Mouse (Mus musculus) frontal cortex, postnatal 25 days (tissue): ENCODE results near the gene E330009J07Rik.

ENCODE experiments used
- DNase-seq, 2 experiments: peaks; one replicate each; pipeline ENCODE4 v3.0.0; 2022; ENCODE audit warnings: low spot score in 2 of 2

Gene E330009J07Rik

DNA sequence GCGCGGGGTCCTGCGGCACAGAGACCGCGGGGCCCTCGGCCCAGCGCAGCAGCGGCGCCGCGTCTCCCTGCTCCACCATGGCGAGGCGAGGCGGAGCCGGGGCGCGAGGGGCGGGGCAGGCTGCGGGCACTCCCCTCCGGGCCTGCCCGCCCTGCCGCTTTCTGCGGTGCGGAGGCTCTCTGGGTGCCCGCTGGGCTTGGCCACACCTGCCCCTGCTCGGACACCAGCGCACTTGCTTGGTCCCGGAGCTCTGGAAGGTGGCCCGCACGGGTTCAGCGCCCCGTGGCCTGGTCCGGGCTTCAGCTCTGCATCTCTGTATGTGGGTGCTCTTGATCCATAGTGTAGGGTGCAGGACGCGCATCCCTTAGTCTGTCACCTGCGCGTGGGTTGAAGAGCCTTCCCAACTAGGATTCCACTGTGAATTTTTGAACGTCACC is at the start of gene E330009J07Rik:
TSS of gene E330009J07Rik (minus strand) at position 89 of the 437 bp plus-strand sequence.
- peak; percentile 65 to 74 for DNase-seq

DNA sequence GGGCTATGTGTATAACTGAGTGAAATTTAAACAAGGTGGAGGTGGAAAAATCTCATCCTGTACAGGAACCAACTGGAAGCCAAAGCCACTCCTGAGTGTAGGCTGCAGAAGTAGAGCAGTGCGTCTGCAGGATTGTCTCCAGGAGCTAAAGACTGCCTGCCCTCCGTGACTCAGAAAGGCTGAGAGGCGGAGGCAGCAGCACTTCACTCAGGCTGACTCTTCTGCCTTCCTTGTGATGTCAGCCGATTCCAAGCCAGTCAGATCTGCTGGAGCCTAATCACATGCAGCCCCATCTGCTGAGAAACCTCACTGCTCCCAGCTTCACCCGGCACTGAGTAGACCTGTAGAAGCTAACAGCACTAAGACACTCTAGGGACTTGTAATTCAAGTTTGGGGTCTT is 46.4 kb upstream of the E330009J07Rik start:
- DNase-seq = no peak

DNA sequence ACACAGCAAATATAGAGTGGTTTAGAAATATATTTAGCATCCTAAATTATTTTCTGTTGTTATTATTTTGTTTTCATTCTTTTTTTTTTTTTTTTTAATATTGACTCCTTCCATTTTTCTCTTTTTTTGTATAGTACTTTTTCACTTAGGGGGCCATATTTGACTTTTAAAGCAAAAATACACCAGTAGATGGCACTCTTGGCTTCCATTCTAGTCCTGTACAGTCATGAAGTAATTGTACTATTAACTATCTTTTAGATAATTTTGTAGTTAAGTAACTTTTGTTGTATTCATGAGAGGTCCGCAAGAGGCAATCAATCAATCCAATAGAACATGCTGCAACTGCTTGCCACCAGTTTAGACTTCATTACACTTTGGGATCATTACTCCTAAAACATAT is 43.8 kb upstream of the E330009J07Rik start:
- DNase-seq = no peak

DNA sequence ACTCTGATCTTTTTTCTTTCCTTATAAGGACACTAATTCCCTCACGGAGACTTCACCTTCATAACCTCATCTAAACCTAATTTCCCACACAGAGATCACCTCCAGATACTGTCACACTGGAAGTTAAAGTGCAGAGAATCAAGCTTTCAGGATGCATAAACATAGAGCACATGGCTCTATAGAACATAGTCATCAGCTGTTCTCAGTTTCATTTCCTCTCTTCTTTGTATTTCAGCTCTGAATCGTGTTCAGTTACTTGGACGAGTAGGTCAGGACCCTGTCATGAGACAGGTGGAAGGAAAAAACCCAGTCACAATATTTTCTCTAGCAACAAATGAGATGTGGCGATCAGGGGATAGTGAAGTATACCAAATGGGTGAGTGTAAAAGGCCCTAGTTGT is 40.2 kb upstream of the E330009J07Rik start:
- DNase-seq = no peak

DNA sequence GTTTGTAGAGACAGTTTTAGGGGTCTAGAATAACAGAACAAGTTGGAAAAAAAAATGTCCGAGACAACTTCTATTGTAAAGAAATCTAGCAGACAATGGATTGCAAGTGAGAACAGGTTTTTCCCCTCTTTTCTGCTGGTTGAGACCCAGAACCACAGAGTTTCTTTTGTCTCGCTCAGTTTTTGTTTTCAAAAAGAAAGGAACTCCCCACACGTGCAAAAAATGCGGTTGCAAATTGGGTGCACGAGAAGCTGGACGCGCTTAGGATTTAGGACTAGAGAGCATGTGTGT is 35.7 kb upstream of the E330009J07Rik start:
- DNase-seq = no peak

DNA sequence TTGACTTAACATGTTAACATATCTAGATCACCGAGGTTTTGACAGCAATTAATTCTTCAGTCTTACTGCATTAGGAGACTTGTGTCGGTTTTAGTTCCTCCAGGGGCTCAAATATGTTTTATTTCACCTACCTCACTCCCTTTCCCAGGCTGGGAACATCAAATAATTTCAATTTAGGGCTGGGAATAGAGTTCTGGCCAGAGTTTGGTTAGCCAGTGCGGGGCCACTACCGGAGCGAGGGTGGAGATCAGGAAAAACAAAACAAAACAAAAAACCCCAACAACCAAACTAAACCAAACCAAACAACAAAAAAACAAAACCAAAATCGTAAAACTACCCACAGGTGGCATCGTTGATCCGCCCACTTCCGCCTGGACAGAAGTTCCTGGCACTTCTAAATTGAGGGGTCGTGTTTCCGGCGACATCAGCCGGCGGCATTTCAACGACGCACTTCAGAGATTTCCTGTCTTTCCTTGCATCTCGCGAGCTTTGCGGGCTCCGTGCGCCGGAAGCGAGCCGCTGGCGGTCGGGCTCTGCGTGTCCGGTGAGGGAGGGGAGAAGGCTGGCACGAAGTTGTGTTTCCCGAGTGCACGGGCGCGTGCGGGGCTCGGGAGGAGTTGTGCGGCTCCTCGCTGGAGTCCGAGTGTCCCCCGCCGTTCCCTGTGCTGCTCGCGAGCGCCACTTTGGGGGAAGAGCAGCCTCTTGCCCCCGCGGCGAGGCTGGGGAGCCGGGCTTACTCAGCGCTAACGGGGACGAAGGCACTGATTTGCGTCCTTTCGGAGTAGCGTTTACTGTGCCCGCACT is 35.2 kb upstream of the E330009J07Rik start, which contains the start of gene Ssbp1:
TSS of gene Ssbp1 (plus strand) at position 437 of the 804 bp plus-strand sequence.
- peak; percentile 81 to 85 for DNase-seq

DNA sequence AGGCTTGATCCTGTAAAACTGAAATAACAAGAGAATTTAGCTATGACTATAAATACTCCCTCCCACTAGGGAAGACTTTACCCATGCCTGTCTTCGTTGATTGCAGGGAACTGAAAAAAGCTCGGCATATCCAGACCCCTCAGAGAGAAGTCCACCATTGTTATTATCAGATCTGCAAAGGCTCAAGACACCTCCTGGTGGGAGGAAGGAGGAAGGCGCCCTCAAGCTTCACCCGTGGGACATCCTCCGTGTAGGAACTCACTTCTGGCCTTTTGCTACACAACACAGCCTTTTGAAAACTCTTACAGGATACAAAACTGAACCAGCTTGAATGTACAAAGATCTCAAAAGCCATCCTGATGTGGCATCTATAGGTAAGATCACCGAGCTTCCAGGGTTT is 29.8 kb upstream of the E330009J07Rik start:
- DNase-seq = no peak

DNA sequence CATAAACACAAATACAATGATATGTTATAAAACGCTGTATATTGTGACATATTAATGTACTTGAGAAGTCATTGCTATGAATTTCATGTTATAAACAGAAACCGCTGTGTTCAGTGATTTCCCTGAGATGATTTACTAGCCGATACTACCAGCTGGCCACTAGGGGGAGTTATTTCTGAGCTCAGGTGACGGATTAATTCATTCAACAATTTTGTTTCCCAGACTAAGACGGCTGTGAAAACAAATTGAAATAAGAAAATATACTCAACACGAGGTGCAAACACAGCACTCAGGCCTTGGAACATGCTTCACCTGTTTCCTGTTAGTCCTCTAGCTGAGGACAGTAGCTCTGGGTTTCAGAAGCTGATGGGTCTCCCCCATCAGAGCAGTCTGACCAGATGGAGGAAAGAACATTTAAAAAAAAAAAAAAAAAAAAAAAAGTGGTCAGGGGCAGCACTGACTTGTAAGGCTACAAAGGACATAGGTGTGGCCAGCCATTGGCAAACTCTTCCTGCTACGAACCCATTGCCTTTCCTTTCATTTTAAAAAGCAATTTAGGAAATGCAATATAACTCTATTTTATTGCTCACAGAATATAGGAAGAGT is 18.6 kb upstream of the E330009J07Rik start:
- DNase-seq = no peak

DNA sequence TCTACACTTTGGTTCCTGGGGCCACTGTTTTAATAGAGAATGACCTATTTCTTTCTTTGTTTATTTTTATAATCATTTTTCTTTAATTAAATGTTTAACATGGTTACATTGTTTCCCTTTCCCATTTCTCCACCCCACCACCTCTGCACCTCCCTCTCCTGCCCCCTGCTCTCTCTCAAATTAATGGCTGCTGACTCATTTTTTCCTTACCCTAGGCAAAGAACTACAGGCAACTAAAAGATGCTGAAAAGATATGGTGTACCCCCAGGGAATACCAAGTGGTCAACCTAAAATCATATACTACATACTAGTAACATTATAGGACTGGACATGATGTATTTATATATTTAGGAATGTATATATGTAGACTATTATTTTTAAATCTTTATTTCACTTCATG is 12.7 kb upstream of the E330009J07Rik start:
- no peak for DNase-seq

DNA sequence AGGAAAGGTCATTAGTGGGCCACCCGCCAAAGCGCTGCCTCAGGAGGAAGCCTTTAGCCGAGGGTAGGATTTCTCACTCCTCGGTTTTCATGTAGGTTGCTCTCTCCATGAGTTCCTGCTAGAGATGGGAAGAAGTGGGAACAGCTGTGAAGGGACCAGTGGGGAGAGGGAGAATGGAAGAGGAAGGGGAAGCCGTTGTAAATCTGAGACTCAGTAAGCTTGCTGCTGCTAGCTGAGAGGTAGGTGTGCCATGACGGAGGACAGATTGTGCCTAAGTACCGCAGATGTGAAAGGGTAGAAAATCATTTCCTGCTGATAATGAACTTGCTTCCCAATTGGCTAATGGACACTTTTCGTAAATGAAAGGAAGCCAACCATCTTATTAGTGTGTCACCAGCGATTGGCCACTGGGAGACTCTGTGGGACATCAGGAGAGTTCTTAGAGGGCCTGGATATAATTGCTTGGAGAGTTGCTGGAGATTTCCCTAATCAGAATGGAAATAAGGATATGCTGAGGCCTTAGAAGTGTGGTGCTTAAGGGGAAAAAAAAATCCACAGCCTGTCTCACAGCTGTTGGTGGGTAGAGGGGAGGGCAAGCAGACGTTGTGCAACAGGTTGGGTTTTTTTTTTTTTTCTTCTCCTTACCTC is 7.5 kb upstream of the E330009J07Rik start:
- no peak for DNase-seq

DNA sequence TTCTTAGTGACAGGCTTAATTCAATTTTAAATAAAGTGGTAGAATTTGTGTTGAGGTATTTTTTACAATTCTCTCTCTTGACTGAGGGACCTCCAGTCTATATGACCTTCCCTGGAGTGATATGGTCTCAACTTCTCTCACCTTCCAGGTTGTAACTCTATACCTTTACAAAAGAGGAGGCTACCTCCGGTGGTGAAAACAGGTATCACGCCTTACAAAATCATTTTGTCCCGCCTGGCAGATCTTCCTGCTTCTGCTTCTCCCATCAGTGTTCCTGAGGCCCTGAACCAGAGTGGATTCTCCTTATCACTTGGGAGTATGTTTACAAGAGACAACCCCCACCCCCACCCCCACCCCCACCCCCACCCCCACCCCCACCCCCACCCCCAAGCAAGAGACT is 5.8 kb upstream of the E330009J07Rik start:
- no peak for DNase-seq

DNA sequence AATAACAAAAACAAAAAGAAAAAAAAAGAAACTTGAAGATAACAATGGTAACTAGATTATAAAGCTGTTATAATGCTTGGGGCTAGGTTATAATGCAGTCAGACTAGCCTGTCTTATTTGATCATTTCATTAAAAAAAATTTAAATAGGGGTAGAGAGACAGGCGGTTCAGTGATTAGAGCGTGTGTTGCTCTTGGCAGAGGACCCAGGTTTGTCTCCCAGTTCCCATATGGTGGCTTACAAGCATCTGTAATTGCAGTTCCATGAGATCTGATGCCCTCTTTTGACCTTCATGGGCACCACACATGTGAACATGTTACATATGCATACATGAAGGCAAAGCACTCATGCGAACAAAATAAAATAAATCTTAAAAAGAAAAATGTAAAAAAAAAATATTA is 5.3 kb upstream of the E330009J07Rik start:
- no peak for DNase-seq

DNA sequence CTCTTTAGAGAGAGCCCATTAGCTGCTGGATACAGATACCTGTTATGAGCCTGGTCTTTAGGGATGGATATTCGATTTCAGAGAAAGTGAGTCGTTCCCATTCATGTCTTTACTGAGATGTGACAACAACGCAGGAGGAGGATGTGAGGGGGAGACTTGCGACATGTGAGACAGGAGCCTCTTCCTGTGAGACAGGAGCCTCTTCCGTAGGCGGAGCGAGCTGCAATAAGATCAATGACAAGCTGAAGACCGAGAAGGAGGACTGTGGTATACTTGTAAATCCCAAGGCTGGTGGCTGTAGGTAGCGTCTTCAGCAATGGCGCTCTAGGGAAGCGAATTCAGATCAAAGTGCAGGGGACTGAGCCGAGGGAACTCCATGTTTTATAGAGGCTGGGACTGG is 3.8 kb upstream of the E330009J07Rik start:
- no peak for DNase-seq

DNA sequence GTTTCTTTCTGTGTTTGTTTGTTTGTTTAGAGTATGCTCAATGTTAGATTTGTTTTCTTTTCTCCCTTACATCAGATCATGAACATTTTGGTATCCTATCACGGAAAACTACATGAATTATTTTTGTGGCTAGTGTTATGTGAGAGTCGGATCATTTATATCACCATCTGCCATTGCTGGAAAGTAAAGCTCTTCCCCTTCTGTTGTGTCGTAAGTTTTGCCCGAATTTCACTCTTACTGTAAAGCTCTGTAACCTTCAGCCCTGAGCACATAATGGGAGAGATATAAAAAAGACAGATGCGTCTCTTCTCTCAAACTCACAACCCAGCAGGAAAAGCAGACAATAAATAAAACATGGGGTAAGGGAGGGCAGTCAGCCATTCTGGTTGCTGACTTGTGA is 3.0 kb upstream of the E330009J07Rik start, which contains the start of gene Wee2:
TSS of gene Wee2 (plus strand) at position 153 of the 400 bp plus-strand sequence.
- no peak for DNase-seq

DNA sequence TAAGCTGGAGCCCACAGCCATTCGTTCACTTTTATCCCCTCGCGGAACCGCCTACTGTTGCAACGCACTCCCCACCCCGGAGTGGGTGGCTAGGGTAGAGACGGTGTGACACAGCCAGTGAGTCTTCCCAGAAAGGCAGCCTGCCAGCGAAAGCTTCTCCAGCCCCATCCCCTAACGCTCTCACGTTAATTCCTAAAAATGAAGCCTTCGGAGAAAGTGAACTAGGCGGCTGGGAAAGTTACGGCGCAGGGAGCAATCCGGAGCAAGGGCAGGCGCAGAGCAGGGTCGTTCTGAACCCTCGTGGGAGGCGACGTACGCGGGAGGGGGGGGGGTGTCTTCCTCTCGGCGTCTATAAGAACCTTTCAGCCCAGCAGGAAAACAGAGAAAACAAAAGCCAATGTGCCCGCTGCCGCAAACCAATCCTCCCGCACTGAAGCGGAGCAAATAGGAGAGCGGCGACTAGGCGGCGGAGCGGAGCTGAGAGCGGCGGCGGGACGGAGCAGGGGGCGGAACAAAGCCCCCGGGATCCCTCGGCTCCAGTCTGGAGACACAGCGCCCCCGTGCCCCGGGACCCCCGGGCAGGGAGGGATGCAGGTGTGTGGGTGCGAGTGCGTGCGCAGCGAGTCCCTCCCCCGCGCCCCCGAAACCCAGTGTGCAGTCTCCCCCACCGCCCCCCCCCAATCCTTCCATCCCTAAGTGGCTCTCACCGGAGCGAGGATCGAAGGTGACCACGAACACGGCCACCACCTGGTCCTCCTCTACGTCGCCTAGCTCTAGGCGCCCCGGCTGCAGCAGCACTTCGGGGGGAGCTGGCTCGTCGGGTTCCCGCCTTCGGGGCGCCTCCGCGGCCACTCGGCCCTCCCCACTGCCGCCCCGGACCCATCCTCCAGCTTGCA is 536 bp downstream of the E330009J07Rik start:
- peak; percentile 38 to 48 for DNase-seq

DNA sequence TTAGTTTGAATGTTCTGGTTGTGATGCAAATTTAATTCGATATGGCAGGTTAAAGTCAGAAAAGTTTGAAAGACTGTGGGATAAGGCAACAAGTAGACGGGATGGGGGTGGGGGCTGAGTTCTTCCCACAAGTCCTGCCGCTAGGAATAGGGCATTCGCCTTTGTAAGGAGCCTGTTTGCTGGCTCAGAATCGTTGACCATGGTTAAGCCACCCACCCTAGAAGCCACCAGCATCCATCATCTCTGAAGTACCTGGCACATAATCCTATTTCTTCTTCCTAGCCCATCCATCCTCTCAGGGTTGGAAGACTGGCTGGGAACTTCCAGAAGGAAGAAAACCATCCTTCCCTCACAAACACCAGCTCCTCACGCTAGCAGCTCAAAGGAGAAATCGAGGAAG is 1.2 kb downstream of the E330009J07Rik start:
- DNase-seq = no peak

DNA sequence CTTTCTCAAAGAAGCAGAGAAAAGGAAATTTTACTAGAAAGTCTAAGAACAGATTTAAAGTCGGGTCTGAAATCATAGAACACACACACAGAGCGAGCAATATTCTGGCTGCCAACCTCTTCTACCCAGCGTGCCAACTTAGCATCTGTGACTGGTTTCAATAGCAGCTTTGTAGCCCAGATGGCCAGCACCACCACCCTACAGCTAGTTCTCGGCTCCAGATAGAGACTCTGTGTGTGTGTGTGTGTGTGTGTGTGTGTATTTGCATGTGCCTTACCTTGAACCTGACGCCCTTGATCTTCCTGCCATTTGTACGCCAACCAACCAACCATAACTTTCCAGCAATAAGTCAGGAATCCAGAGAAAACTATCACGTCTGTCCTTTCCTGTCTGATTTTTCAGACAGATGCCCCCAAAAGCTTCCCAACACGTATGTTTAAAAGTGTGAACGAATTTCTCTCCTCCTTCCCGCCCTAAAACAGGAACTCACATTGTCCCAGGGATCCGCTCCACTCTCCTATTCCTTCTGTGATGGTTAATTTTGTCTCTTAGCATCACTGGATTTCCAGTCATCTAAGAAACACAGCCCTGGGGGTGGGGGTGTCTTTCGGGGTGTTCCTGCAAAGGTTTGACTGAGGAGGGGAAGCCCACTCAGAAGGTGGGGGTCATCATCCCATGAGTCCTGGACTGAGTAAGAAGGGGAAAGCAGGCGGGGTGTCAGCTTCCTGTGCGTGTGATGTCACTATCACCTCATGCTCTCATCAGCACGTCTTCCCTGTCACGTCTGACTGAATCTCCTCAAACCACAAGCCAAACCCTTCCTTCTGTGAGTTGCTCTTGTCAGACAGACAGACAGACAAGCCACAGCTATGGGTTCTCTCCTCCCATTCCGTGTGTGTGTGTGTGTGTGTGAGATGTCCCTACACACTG is 3.3 kb downstream of the E330009J07Rik start:
- DNase-seq = peak in 1 of 2 experiments; percentile 41

DNA sequence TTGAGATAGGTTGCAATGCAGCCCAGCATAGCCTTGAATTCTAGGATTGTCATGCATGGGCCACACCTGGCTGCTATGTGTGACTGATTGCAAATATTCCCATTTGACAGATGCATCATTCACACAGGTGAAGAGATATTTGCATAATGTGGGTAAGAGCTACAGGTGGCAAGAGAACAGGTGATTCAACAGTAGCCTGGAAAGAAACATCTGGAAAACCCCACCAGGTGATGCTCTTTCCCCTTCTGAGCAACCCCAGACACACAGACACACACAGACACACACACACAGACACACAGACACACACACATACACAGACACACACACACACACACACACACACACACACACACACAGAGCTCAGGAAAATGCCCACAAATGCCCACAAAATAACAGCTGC is 4.1 kb downstream of the E330009J07Rik start:
- no peak for DNase-seq

DNA sequence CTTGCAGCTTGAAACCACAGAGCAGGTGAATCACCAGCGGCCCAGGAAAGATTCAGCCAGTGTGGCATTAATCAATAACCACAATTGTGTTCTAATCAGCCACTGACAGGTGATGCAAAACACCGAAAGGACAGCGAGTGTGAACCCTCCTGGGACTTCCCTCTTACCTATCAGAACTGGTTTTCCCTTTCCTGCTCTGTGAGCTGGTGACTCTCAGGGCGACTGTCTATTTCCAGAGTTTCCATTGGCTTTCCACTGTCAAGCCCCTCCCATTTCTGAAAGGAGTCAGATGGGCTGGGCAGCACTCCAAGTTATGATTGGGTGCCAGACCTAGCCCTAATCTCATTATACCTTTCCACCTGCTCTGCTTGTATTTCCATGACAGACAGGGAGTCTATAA is 4.6 kb downstream of the E330009J07Rik start:
- DNase-seq = no peak

DNA sequence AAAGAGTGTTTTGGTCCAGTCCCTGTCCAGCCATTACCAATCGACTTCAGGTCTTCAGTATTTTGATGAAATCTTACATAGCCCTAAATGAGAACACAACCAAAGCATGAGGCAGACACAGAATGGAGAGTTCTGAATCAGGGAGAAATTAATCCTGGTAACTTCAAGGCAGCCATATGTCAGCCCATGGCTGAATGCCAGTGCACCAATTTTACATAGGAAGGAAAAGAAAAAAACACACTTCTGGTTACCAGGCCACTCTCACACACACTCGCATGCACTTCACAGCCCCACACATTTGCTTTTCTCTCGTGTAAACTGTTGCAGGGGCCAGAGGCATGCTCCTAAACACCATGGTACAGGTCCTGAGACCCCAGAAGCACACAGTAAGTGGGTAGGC is 5.1 kb downstream of the E330009J07Rik start:
- DNase-seq = no peak

DNA sequence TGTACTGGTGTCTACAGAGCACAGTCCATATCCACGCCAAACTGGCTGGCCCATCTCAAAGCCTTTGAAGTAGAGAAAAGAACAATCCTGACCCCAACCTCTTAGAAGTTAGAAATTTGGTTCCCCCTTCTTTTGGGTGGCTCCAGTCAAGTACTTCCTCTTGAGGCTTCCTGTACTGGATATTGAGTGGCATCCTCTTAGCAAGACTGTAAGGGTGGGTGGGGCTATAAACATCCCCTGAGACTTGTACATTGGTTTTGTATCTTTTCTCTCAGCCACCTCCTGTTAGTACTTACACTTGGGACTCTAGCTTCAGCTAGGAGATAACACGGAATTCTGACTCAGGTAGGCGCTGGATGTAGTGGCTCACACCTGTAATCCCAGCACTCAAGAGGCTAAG is 5.7 kb downstream of the E330009J07Rik start:
- no peak for DNase-seq
